Mouse (Mus musculus) liver, adult 2 months (tissue): ENCODE measurements around the gene Itga4.

Source experiments
- CTCF ChIP-seq: fragments of 200-500 bp; IDR thresholded peaks from 2 replicates; pipeline ENCODE4 v1.5.1; 2011; ENCODE audit warnings: low read depth, low read length, control low read depth
- POLR2A ChIP-seq: fragments of 200-500 bp; IDR thresholded peaks from 2 replicates; pipeline ENCODE4 v1.6.1; 2011; ENCODE audit warnings: low read length, control low read depth; ENCODE audit not compliant: insufficient read depth; ENCODE audit errors: extremely low read depth

- TF ChIP-seq CTCF (no peak), POLR2A (no peak)
These were observed 87.9 kb downstream of the Itga4 start for GRCm38 (mm10) chr2:79343115-79343514.
